Mouse (Mus musculus): Measurements from ENCODE around the gene Cep112.
A peak's percentile ranks its signal among the peaks of the same experiment; 100 is the strongest.

Cep112 gene

GRCm38 (mm10) chr11:108876633-108877205 is 451.7 kb downstream of the Cep112 start:
- peak; percentile 10 for DNase-seq (ENCODE audit: low read depth)

DNA sequence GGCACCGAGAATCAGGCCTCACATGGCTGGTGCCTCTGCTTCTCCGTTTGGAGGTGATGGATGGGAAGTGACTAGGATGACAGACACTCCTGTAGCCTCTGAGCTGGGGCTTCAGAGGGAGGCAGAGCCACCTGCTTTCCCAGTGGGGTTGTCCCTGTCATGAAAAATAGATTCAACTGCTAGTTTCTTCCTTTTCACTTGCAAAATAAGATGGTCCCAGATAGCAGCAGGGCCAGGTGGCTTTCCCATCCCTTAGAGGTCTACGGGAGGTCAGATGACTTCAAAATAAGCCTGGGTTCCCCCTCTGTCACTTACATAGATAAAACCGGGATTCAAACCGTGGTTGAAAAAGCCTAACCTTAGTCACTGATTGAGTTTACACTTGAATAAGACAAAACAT is 452.5 kb downstream of the Cep112 start:
- DNase-seq (ENCODE audit: low read depth) = no peak

DNA sequence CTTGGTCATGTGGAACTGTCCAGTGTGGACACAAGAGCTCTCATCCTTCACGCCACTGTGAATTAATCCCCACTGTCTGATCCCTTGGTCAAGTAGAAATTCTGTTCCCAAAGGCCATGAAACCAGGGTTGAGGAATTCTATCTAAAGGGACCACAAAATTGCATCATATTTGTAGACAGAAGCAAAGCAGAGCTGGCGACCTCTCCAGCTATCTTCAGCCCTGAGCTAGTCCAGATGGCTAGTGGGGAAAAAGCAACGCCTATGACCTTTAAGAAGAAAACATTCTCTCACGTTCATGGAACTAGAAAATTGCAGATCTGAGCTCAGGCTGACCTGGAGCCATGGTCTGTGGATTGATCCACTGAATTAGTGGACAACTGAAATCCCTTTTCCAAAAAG is 455.6 kb downstream of the Cep112 start:
- DNase-seq (ENCODE audit: low read depth) = no peak

GRCm38 (mm10) chr11:108881662-108882061 is 456.7 kb downstream of the Cep112 start:
- peak; percentile 9 for DNase-seq (ENCODE audit: low read depth)

- DNase-seq (ENCODE audit: low read depth) = no peak
These were observed 460.4 kb downstream of the Cep112 start for GRCm38 (mm10) chr11:108885276-108885896.

- DNase-seq (ENCODE audit: low read depth) = no peak
These were observed 461.1 kb downstream of the Cep112 start for GRCm38 (mm10) chr11:108886060-108886459.

DNA sequence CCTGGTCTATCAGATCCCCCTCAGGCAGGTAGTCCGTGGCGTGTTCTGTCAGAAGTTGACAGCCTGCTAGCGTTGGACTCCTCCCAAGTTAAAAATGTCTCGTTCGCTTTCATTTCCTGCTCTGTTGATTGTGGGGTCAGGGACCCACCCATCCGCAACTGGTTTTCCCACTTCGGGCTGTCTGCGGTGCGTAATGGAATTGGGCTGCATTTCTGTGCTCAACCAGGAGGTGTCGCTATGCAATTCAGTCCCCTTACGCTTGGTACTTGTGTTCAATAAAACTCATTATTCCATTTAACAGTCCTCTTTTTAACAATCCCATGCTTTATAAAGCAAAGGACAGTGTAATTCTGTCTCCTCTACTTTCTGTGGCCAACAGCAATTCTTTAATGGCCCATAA is 464.1 kb downstream of the Cep112 start:
- no peak for DNase-seq (ENCODE audit: low read depth)

- no peak for DNase-seq (ENCODE audit: low read depth)
These were observed 465.6 kb downstream of the Cep112 start for GRCm38 (mm10) chr11:108890544-108890943.

DNA sequence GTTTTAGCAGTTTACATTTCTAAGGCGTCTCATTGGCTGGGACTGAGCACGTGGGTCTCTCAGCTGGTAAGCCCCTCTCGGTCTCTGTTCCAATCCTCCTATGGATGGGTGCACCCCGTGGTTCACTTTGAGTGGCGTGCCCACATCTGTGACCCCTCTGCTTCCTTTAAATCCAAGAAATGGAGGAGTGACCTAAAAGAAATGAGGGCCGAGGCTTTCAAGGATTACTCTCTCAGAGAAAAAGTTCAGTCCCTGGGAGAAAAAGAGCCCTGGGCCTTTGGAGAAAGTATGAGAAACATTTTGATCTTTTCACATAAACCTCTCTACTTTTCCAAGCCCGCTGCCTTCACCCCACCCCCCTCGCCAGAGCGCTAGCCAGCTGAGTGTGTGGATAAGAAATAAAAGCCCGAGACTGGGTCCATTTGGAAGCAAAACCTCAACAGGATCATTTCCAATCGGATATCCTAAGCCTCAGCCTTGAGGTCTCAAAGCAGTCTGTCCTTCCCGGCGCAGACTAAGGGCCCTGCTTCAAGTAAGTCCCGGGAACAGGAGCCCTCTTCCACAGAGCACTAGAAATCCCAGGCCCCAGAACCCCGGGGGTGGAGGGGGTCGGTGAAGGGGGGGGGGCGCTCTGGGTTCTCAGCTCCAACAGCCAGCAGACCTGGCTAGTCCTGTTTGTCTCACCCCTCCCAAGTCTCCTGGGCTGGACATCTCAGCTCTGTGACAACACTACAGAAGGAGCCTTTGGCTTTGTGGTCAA is 466.3 kb downstream of the Cep112 start:
- no peak for DNase-seq (ENCODE audit: low read depth)

GRCm38 (mm10) chr11:108891871-108892380 is 466.9 kb downstream of the Cep112 start:
- DNase-seq (ENCODE audit: low read depth) = no peak

GRCm38 (mm10) chr11:108892406-108892805 is 467.4 kb downstream of the Cep112 start:
- no peak for DNase-seq (ENCODE audit: low read depth)

- DNase-seq (ENCODE audit: low read depth) = no peak
These were observed 468.3 kb downstream of the Cep112 start for GRCm38 (mm10) chr11:108893232-108893790.

DNA sequence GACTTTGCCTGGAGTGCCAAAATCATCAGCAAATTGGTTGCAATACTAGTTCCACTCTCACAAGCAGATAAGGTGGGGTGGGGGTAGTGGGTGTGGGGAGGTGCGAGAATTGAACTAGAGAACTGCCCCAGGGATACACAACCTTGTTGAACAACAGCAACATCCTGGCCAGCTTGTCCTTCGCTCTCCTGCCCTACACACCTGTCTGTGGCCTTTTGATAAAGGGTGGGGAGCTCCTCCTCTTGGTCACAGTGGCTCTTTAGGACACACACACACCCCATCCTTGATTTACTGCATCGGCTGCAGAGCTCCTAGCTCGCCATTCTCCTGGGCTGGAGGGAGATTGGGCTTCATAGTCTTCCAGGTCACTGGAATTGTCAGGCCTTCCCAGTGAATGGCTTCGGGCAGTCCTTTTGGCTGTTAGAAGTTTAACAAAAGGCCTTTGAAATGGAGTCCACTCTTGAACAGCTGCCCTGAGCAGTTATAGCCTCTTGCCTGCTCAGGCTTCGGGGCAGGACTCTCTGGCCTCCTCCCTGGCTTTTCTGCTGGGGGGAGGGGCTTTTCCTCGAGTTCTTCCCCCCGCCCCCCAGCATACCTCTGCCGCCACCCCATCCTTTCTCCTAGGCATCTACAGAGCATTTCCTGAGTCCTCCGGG is 469.0 kb downstream of the Cep112 start:
- no peak for DNase-seq (ENCODE audit: low read depth)

- DNase-seq (ENCODE audit: low read depth) = no peak
These were observed 472.0 kb downstream of the Cep112 start for GRCm38 (mm10) chr11:108897034-108897433.

DNA sequence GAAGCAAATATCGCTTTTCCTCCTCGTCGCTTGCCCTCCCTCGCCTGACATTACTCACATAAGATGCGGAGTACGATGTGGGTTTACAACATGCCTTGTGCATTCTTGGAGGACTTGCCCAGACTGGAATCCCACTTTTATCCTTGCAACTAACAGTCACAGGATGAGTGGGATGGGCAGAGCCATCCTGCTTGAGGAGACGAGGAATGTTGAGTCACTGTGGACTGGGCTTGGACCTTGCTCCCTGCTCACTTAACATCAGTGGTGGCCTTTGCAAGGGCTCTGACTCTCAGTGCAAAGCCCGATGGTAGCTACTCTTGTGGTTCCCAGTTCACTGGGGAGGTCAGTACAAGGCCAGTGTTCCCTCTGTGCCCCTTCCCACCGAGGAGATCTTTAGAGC is 473.1 kb downstream of the Cep112 start:
- no peak for DNase-seq (ENCODE audit: low read depth)

DNA sequence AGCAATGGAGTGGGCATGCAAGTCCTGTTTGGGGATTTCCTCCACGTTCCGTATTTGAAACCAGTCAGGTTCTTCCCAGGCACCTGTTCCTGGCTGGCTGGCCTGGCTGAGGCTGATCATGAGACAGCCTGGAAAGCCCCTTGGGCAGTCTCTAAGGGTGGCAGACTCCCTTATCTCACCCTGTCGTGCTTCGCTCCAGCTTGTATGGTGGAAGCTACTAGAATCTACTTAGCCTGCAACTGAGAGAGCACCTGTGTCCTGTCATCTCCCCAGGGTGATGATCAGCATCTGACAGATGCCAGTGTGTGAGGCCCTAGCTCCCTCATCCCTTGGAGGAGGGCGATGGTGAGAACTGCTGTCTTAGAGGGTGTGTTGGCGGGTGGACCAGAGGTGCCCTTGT is 473.5 kb downstream of the Cep112 start:
- no peak for DNase-seq (ENCODE audit: low read depth)

- no peak for DNase-seq (ENCODE audit: low read depth)
These were observed 475.9 kb downstream of the Cep112 start for GRCm38 (mm10) chr11:108900718-108901488.

- DNase-seq (ENCODE audit: low read depth) = no peak
These were observed 476.7 kb downstream of the Cep112 start for GRCm38 (mm10) chr11:108901670-108902069.

DNA sequence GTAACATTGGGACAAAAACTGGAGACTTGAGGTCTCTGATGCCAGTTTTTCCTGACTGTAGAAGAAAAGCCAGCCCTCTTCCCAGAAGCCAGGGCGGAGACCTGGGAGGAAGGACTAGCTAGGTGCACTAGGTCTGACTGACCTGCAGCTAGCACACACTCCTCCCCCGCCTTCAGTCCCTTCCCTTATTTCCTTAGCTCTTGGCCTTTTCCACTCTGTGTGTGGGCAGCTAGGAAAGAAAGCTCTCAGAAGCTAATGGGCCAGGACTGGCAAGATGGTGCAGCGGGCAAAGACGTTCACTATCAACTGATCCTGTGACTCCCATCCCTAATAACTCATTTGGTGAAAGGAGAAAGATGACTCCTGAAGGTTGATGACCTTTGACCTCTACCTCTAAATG is 477.3 kb downstream of the Cep112 start:
- no peak for DNase-seq (ENCODE audit: low read depth)

DNA sequence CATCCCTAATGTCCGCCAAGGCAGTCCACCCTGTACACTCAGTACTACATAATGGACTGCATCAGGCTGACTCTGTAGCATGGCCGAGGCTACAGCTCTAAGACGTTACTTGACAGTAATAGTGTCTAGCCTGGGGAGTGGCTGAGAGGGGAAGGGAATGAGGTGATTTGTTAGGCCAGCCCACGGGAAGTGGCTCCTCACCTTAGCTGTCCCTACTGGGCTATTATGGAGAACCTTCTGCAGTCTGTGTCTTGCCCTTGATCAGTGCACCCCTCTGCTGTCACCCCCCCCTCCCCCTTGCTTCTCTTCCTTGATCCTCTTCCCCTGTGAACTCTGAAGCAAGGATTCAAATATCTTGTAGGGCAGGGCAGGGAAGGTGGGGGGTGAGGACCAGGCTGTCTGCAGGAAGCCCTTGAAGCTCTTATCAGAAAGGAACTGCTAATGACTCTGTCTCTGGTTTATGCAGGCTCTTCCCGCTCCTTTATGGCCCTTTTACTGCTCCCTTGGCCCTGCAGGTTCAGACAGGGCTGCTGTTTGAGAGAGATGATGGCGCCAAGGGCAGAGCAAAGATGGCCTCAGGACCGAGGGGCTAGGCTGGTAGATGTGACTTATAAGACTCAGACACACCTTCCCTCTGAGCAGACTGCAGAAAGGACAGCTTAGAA is 481.7 kb downstream of the Cep112 start:
- DNase-seq (ENCODE audit: low read depth) = no peak
